8 mouse cellular contexts compared by ENCODE assay signal in the genomic region with DNA sequence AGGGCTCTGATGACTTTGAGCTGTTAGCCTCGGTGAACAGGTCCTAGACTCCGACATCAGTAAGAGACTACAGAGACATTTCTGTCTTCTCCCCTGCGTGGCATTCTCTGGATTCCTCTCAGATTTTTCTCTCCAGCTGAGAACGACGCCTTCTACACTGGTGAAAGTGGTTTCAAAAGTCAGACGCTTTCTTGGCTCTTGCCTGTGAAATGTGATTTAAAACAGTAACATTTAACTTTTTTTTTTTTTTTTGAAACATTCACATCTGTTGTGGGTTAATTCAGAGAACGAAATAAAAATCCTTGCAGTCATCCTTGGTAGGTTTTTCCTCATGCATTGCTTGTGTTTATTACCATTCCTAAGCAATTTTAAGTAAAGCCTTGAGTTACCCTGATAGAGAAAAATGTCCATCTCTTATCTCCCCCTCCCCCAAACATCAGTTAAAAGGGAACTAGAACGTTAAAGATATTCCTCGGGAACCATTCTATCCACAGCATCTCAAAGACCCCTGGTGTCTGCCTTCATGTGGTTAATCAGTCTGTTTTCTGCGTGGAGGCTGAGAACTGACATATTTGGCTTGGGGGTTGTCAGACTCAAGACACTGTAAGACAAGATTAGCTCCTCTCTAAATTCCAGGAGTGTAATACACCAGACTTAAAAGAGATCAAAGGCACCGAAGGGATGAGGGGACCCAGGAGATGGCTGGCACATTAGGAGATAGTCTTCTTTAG. TPM values are rescaled to one million over a fixed set of nuclear protein-coding genes. Genes with fewer than 3 reads are reported as not detected.
DNase-seq lines count a peak whose midpoint lies in the region; ATAC-seq lines count a peak whose summit lies in the region.

No protein-coding gene starts in this region.

- no peaks in the 10 kb centered on the region for H3K27me3 ChIP-seq in kidney, embryonic 14.5 days (ENCODE audit: control insufficient read depth, insufficient read depth, low read length)
- no peaks in the 10 kb centered on the region for H3K27me3 ChIP-seq in hindbrain, embryonic 14.5 days (ENCODE audit: control insufficient read depth, insufficient read depth, low read length)
- no peaks in the 10 kb centered on the region for H3K27me3 ChIP-seq in midbrain, embryonic 16.5 days (ENCODE audit: control insufficient read depth, insufficient read depth, low read depth, low read length)

- WGBS in kidney, embryonic 14.5 days, result 17% methylated on average over 11 of the region's 11 CpGs
- 17% methylated on average over 11 of the region's 11 CpGs for WGBS in hindbrain, embryonic 14.5 days
- WGBS in midbrain, embryonic 16.5 days, result 9% methylated on average over 11 of the region's 11 CpGs

- peaks cover 21% of the 10 kb centered on the region; the same call in 1 of the 2 replicates for H3K4me1 ChIP-seq in kidney, embryonic 14.5 days (ENCODE audit: control insufficient read depth, insufficient read depth, low read length)
- H3K4me1 ChIP-seq in brown adipose tissue, adult 24 weeks (ENCODE audit: control insufficient read depth, insufficient read depth, insufficient read length, low read length), result peaks cover 51% of the 10 kb centered on the region
- peaks cover 13% of the 10 kb centered on the region; the same call in 1 of the 2 replicates for H3K4me1 ChIP-seq in hindbrain, embryonic 14.5 days (replicated peaks; ENCODE audit: control insufficient read depth, insufficient read depth, low read length)
- peaks cover 14% of the 10 kb centered on the region for H3K4me1 ChIP-seq in midbrain, embryonic 16.5 days (ENCODE audit: control insufficient read depth, insufficient read depth, low read length)

- H3K9me3 ChIP-seq in kidney, embryonic 14.5 days (ENCODE audit: control insufficient read depth, low read length), result no peaks in the 10 kb centered on the region
- H3K9me3 ChIP-seq in hindbrain, embryonic 14.5 days (ENCODE audit: control insufficient read depth, low read length), result no peaks in the 10 kb centered on the region
- H3K9me3 ChIP-seq in midbrain, embryonic 16.5 days (replicated peaks; ENCODE audit: control insufficient read depth, low read length, poor library complexity, severe bottlenecking), result no peaks in the 10 kb centered on the region

- H3K27ac ChIP-seq in kidney, embryonic 14.5 days (ENCODE audit: low read depth, low read length), result peak overlapping the region; percentile 63; the same call in 1 of the 2 replicates
- H3K27ac ChIP-seq in brown adipose tissue, adult 24 weeks (replicated peaks; ENCODE audit: low read depth, low read length), result peak overlapping the region; percentile 91
- H3K27ac ChIP-seq in hindbrain, embryonic 14.5 days, result peak overlapping the region; percentile 52
- H3K27ac ChIP-seq in midbrain, embryonic 16.5 days (ENCODE audit: low read length), result peak overlapping the region; percentile 74

- no peaks in the 10 kb centered on the region for H3K36me3 ChIP-seq in kidney, embryonic 14.5 days (ENCODE audit: control insufficient read depth, insufficient read depth, low read length)
- H3K36me3 ChIP-seq in hindbrain, embryonic 14.5 days (replicated peaks; ENCODE audit: control insufficient read depth, insufficient read depth), result no peaks in the 10 kb centered on the region
- no peaks in the 10 kb centered on the region for H3K36me3 ChIP-seq in midbrain, embryonic 16.5 days (ENCODE audit: control insufficient read depth, insufficient read depth, low read length)

- H3K9ac ChIP-seq in kidney, embryonic 14.5 days (ENCODE audit: low read depth, low read length), result peak overlapping the region; percentile 37; the same call in 1 of the 2 replicates
- H3K9ac ChIP-seq in hindbrain, embryonic 14.5 days, result peak overlapping the region; percentile 37; the same call in 1 of the 2 replicates
- peak overlapping the region; percentile 54 for H3K9ac ChIP-seq in midbrain, embryonic 16.5 days (ENCODE audit: low read depth, low read length)

- H3K4me3 ChIP-seq in kidney, embryonic 14.5 days (ENCODE audit: low read length), result peak overlapping the region; percentile 29
- peak overlapping the region; percentile 32 for H3K4me3 ChIP-seq in brown adipose tissue, adult 24 weeks (ENCODE audit: insufficient read depth, low read depth, low read length)
- peak overlapping the region; percentile 26 for H3K4me3 ChIP-seq in hindbrain, embryonic 14.5 days (replicated peaks; ENCODE audit: low read length)
- H3K4me3 ChIP-seq in midbrain, embryonic 16.5 days (ENCODE audit: low read depth, low read length), result peak overlapping the region; percentile 44

- ATAC-seq in kidney, embryonic 14.5 days (ENCODE audit: low FRiP score, low TSS enrichment), result no peak
- ATAC-seq in hindbrain, embryonic 14.5 days (ENCODE audit: low FRiP score), result no peak
- no peak for ATAC-seq in midbrain, embryonic 16.5 days

- H3K4me2 ChIP-seq in kidney, embryonic 14.5 days (replicated peaks; ENCODE audit: low read depth, low read length), result peak overlapping the region; percentile 77
- H3K4me2 ChIP-seq in hindbrain, embryonic 14.5 days (replicated peaks), result peak overlapping the region; percentile 55
- peak overlapping the region; percentile 74 for H3K4me2 ChIP-seq in midbrain, embryonic 16.5 days (ENCODE audit: low read length)

- DNase-seq in kidney, postnatal 4 days, result no peak
- DNase-seq in hindbrain, embryonic 14.5 days (ENCODE audit: low spot score), result no peak
- DNase-seq in gastrocnemius, postnatal 25 days, result no peak
- no peak for DNase-seq in left cerebral cortex, adult 18-20 months (ENCODE audit: low spot score in 2 of 2)
- DNase-seq in left cerebral cortex, adult 9 months (ENCODE audit: low spot score in 2 of 2), result no peak

RNA-seq across cellular contexts. Expression of gene Itpkb, which starts 57.6 kb away (rescaled TPM):
- polyA plus RNA-seq in kidney, embryonic 14.5 days (2014; fragmentation: Nextera tagmentation; extraction: Ambion mirVana), result 7.3 and 7.7 TPM in 2 replicates
- polyA plus RNA-seq in brown adipose tissue, adult 24 weeks (2012; ENCODE audit: insufficient read depth, insufficient read length, missing spikeins), result 15.8 and 21.6 TPM in 2 replicates
- polyA plus RNA-seq in hindbrain, embryonic 14.5 days (2014; fragmentation: Nextera tagmentation; extraction: Ambion mirVana), result 2.7 and 3.0 TPM in 2 replicates
- polyA plus RNA-seq in midbrain, embryonic 16.5 days (2015; fragmentation: Nextera tagmentation; extraction: Ambion mirVana), result 2.2 and 2.3 TPM in 2 replicates
- 10 to 100 TPM; 16.0 to 18.0 TPM for total RNA-seq in gastrocnemius, postnatal 25 days (2021)
- 10 to 100 TPM; 18.3 to 20.2 TPM for total RNA-seq in left cerebral cortex, adult 18-20 months (2021)
